Mouse (Mus musculus) ES-Bruce4 (cell line): ENCODE measurements around the gene Slc22a13. TPM values are rescaled to one million over a fixed set of nuclear protein-coding genes. Genes with fewer than 3 reads are reported as not detected.

ENCODE experiments used
- H3K27ac ChIP-seq: 2 replicates; pipeline ENCODE4 v1.5.1; 2012; ENCODE audit warnings: low read length, inconsistent platforms; ENCODE audit not compliant: insufficient read depth
- H3K27me3 ChIP-seq: 2 replicates; pipeline ENCODE4 v1.6.1; 2012; ENCODE audit warnings: mild to moderate bottlenecking, low read length, inconsistent platforms; ENCODE audit not compliant: control insufficient read depth, poor library complexity, insufficient read depth, severe bottlenecking
- H3K36me3 ChIP-seq: 2 replicates; pipeline ENCODE4 v1.6.1; 2012; ENCODE audit warnings: inconsistent platforms, mild to moderate bottlenecking, low read length, moderate library complexity; ENCODE audit not compliant: control insufficient read depth, poor library complexity, insufficient read depth, severe bottlenecking
- H3K4me1 ChIP-seq: one replicate; pipeline ENCODE4 v1.8.1; 2011; ENCODE audit warnings: low read length; ENCODE audit not compliant: control insufficient read depth, insufficient read depth
- H3K4me3 ChIP-seq: 2 replicates; pipeline ENCODE4 v1.5.1; 2011; ENCODE audit warnings: low read depth, mild to moderate bottlenecking, low read length
- H3K9ac ChIP-seq: 2 replicates; pipeline ENCODE4 v1.6.1; 2012; ENCODE audit warnings: low read depth, mild to moderate bottlenecking, inconsistent platforms; ENCODE audit not compliant: poor library complexity, severe bottlenecking
- H3K9me3 ChIP-seq: replicated peaks from 2 replicates; pipeline ENCODE4 v1.6.1; 2012; ENCODE audit warnings: mild to moderate bottlenecking, low read length, inconsistent platforms; ENCODE audit not compliant: control insufficient read depth, poor library complexity, insufficient read depth, severe bottlenecking
- CTCF ChIP-seq: IDR thresholded peaks from one replicate; pipeline ENCODE4 v1.8.1; 2011; ENCODE audit warnings: low read depth, low read length
- EP300 ChIP-seq: IDR thresholded peaks from 2 replicates; pipeline ENCODE4 v1.6.1; 2011; ENCODE audit warnings: low read depth, low read length; ENCODE audit not compliant: insufficient read depth
- POLR2A ChIP-seq: IDR thresholded peaks from one replicate; pipeline ENCODE4 v1.8.1; 2011; ENCODE audit warnings: low read length; ENCODE audit not compliant: insufficient read depth
- polyA plus RNA-seq: library from polyadenylated mRNA; stranded (reverse); fragments of >200 nt; gene quantifications from 2 replicates; pipeline ENCODE4 v1.2.4, GENCODE M21; 2011; ENCODE audit warnings: low read depth; ENCODE audit not compliant: missing spikeins, insufficient read depth, insufficient read length

Gene Slc22a13
- polyA plus RNA-seq, 1 experiment: 0.34 TPM

DNA sequence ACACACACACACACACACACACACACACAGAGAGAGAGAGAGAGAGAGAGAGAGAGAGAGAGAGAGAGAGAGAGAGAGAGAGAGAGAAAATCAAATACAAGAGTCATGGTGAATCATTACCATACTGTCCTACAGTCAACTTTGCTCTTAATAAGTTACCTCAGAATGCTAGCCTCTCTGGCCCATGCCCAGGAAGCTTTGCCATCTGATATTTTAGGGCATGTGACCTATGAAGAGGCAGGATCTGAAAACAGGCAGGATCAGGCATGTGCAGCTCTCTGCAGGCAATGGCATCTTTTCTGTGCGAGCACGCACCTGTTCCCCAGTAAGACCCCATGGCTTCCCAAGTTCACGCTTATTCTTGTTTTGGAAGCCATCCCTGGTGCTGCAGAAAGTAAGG, 48.2 kb downstream of the Slc22a13 start:
- no peaks in the 10 kb centered on the region for H3K27me3 ChIP-seq
- H3K36me3 ChIP-seq: no peaks in the 10 kb centered on the region
- no peak overlapping the region for H3K4me3 ChIP-seq
- TF ChIP-seq POLR2A (no peak), EP300 (no peak)
- H3K27ac ChIP-seq: no peak overlapping the region
- H3K9ac ChIP-seq: no peak overlapping the region
- no peaks in the 10 kb centered on the region for H3K9me3 ChIP-seq
- H3K4me1 ChIP-seq: no peaks in the 10 kb centered on the region

DNA sequence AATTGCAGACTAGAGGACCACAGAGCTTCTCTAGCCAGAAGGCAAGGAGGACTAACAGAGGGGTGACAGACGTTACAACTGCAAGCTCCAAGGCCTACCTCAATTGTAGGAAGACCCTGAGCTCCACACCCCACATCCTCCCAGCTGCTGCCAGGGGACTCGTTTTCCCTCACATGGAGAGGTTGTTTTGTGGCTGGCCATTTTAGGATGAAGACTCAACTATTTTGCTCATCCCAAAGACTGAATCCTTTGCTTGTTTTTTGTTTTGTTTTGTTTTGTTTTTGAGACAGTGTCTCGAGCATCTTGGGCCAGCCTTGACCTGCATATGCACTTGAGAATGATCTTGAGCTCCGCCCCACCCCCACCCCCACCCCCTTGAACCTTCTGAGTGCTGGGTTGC, 50.0 kb downstream of the Slc22a13 start, which contains the start of gene Gm47289:
Gene Gm47289, plus strand, starts transcription at position 301 of the 400 bp plus-strand sequence.
- no peak within 1 kb of the TSS for H3K4me3 ChIP-seq
- no peaks in the 10 kb centered on the region for H3K9me3 ChIP-seq
- no peak for TF ChIP-seq POLR2A
- H3K27ac ChIP-seq: no peak within 1 kb of the TSS
- H3K27me3 ChIP-seq: no peaks in the 10 kb centered on the region
- no peaks in the 10 kb centered on the region for H3K36me3 ChIP-seq
- no peaks in the 10 kb centered on the region for H3K4me1 ChIP-seq
- no peak within 1 kb of the TSS for H3K9ac ChIP-seq

DNA sequence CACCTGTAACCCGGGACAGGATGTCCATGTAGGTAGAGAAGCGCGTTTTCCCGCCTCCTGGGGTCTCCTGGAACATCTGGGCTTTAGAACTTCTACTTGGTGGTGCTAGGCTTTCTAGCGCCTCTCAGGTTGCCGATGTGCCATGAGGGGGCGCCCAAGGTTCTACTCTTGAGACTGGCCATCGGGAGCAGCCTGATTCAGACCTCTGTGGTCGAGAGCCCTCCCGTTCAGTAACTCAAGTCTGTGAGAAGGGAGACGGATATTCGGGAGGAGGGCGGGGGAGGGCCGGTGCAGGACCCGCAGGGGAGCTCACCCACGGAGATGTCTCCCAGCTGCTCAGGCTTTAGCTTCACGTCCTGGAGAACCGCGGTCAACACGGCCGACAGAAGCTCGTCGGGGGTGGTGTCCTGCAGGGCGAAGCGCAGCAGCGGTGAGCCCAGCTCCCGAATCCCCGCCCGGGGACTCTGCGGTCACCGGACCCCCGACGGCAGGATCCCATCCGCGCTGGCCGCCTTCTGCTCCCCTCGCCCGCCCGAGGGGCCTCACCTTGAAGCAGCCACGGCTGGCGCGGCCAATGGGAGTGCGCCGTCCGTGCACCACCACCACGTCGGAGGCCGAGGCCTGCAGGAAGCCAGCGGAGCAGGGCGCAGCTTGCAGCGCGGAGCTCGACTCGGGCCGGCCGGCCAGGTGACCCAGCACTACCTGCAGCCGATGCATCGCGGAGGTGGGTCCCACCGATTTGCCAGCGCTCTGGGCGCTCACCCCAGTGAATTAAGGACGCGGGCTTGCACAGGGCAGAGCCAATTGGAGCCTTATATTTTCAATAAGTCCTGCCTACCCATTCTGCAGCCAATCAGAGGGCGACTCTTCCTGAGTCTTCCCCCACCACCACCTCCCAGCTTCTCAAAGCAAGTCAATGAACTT, 52.4 kb downstream of the Slc22a13 start, which contains the start of gene Acaa1b:
Gene Acaa1b, minus strand, starts transcription at position 816 of the 924 bp plus-strand sequence.
- H3K27me3 ChIP-seq: no peaks in the 10 kb centered on the region
- TF ChIP-seq CTCF (peak; percentile 65), EP300 (no peak), POLR2A (no peak)
- H3K4me3 ChIP-seq: peak within 1 kb of the TSS; percentile 88
- peak within 1 kb of the TSS; percentile 82 for H3K9ac ChIP-seq
- H3K9me3 ChIP-seq: no peaks in the 10 kb centered on the region
- H3K27ac ChIP-seq: no peak within 1 kb of the TSS
- H3K36me3 ChIP-seq: no peaks in the 10 kb centered on the region
- no peaks in the 10 kb centered on the region for H3K4me1 ChIP-seq

DNA sequence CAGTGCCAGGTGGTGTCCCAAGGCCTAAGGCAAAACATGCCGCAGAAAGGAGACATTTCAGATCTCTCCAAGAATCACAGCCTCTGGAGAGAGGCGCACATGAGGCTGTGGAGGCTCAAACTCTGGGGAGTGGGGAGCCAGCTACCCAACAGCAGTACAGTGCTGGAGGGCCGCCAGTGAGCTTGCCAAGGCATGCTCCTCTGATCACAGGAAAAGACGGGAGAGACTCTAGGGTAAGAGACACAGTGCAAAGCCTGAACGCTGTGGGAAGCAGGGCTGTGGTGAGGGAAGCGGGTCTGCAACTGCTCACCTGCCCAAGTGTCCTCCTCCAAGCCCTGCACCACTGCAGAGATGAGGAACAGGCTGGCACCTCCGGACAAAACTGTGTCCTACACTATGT, 53.1 kb downstream of the Slc22a13 start:
- H3K36me3 ChIP-seq: no peaks in the 10 kb centered on the region
- no peaks in the 10 kb centered on the region for H3K4me1 ChIP-seq
- peak overlapping the region; percentile 21; the same call in 1 of the 2 replicates for H3K4me3 ChIP-seq
- no peaks in the 10 kb centered on the region for H3K27me3 ChIP-seq
- no peak for TF ChIP-seq CTCF
- no peak for TF ChIP-seq POLR2A
- no peak for TF ChIP-seq EP300
- H3K9ac ChIP-seq: no peak overlapping the region
- H3K27ac ChIP-seq: no peak overlapping the region
- H3K9me3 ChIP-seq: no peaks in the 10 kb centered on the region

DNA sequence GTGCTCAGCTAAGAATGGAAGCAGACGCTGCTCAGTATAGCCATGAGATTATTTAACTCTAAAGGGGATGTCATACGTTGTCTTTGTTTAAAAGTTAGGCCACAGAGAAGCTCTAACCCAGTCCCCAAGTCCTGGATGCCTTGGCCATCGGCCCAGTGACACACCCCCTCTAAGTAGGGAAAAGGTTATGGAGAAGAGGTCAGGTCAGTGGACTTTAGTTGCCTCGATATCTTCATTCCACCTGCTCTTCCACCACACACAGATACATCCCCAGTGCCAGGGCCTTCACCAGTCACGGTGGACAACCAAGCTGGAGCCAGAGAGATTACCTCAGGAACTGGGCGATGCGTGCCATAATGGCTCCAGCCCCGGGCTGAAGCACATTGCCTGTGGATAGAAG, 53.5 kb downstream of the Slc22a13 start:
- no peaks in the 10 kb centered on the region for H3K36me3 ChIP-seq
- H3K27me3 ChIP-seq: no peaks in the 10 kb centered on the region
- no peak overlapping the region for H3K9ac ChIP-seq
- H3K27ac ChIP-seq: no peak overlapping the region
- no peaks in the 10 kb centered on the region for H3K4me1 ChIP-seq
- TF ChIP-seq EP300 (no peak), CTCF (no peak), POLR2A (no peak)
- H3K4me3 ChIP-seq: no peak overlapping the region
- no peaks in the 10 kb centered on the region for H3K9me3 ChIP-seq

DNA sequence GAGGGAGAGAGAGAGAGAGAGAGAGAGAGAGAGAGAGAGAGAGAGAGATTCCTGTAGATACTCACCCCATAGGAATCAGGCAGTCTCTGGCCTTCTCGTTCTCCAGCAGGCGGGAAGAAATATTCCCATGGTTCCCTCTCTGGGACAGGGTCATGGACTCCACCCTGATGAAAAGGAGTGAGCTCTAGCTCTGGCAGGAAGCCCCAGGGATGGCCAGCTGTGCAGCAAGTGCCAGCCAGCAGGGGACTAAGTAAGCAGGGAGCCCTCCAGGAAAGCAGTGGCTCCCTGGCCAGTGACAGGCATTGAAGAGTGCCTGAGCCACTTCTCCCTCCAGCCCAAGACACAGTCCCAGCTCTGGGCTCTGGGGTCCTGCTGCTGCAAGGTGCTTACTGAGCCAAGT, 57.1 kb downstream of the Slc22a13 start:
- H3K4me3 ChIP-seq: no peak overlapping the region
- no peak for TF ChIP-seq POLR2A
- no peak for TF ChIP-seq EP300
- no peak for TF ChIP-seq CTCF
- no peak overlapping the region for H3K9ac ChIP-seq
- no peaks in the 10 kb centered on the region for H3K36me3 ChIP-seq
- no peak overlapping the region for H3K27ac ChIP-seq
- no peaks in the 10 kb centered on the region for H3K27me3 ChIP-seq
- no peaks in the 10 kb centered on the region for H3K9me3 ChIP-seq
- H3K4me1 ChIP-seq: no peaks in the 10 kb centered on the region
